Mouse (Mus musculus): Measurements from ENCODE around the gene Isca1.
"Not testable (repeated sequence)": the region's sequence is repeated elsewhere in the genome, so short reads cannot be mapped to it uniquely, and the experiment has no call there.

The Isca1 gene

DNA sequence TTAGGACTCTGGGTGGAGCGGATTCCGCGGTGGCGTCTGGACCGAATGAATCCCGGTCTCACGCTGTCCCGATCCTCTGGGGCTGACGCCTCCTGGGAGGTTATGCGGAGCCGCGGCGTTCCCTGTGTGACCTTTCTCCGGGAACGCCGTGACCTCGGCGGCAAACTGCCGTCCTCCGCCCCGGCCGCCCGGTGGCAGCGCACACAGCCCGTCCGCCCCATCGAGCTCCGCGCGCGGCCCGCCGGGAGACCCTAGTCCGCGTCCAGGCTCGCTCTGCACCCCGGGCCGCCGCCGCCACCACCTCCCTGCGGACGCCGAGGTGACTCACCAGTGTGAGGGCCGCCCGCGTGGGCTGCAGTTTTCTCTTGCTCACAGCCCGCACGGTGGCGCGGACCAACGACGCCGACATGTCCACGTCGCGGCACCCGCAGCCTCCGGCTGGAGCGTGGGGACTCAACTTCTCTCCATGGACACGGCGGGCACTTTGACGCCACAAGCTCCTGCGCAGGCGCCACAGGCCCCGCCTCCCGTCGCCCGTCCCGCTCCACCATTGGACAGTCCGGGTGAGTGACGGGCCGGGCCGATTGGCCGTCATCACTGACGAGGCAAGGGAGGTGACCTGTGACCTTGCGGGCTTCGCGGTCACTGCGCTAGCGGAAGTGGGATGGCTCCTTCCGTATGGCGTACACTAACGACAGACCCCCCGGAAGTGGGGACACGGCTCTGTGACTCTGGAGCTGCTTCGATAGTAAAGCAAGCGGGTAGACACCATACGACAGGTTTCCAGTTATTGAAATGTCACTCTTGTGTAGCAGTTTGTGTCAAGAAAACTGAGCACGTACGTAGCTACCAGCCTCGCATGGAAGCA, at the start of gene Isca1:
Gene Isca1, minus strand, starts transcription at position 515 of the 868 bp plus-strand sequence.
- DNase-seq (ENCODE audit: low read depth, low spot score) = peak; percentile 95

DNA sequence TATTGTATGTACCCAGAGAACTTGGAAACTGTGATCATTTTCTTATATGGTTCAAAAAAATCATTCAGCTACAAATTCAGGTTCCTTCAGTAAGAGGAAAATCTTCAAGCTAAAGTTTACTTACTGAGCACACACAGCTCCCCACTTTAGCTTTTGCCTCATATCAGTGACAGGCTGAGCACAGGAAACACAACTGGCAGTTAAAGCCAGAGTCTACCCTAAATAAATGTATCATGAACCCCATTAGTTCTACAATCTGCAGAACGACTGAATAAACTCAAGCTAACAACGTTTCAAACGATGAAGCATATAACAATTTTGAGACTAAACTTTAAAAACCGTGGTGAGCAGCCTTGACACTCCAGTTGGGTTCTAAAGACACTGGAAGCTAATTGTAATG, 47.7 kb upstream of the Isca1 start:
- no peak for DNase-seq (ENCODE audit: low read depth, low spot score)

DNA sequence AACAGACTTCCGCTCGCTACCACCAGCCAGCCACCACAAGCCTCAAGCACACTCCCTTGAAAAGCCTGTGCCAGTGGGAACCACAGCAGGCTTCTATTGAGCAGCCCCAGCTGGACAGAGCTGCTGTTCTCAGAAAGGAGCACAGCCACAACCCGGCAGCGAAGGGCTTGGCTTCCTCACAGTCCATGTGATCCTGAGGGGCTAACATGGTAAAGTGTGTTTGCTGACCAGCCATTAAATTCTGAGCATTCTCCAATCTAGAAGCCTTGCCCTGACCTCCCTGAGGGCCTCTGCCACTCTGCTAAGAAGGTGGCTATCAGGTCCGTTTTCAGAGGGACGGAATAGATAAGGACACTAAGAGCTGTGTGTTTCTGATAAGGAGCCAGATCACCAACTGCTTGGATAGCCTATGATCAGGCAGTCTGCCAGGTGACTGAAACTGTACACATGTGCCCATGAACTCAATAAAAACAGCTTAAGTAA, 44.5 kb upstream of the Isca1 start:
- DNase-seq (ENCODE audit: low read depth, low spot score) = peak; percentile 83

DNA sequence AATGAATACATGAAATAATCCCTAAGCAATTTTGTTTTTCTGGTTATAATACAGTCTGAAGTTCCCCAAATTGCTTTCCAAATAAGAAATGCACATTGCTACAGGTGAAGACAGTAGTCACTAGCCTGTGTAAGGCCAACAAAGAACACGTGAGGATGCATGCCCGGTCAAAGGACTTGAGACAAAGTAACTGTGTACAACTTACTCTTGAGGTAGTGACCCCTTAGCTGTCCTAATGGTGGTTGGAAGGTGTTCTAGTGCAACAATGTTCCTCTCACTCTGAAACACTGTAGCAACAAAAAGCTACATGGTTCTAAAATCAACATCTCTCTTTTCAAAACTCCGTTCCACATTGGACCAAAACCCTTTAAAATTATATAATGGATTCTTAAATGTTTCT, 42.0 kb upstream of the Isca1 start:
- DNase-seq (ENCODE audit: low read depth, low spot score) = no peak

DNA sequence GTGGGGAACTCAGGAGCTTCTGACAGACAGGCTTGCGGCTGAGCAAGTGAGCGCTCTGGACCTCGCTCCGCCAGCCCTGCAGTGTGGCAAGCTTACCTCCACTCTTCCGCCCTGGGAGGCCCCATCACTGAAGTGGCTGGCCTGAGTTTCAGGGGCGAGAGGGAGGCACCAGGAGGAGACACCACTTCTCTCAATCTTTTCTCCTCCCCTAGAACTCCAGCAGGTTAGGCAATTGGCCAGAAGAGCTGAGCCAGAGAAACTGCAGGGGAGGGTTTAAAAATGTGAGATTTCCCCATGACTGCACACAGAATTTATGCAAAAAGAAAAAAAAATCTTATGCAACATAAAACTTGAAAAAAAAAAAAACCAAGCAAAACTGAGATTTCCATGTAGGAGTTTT, 31.4 kb upstream of the Isca1 start:
- DNase-seq (ENCODE audit: low read depth, low spot score) = no peak

DNA sequence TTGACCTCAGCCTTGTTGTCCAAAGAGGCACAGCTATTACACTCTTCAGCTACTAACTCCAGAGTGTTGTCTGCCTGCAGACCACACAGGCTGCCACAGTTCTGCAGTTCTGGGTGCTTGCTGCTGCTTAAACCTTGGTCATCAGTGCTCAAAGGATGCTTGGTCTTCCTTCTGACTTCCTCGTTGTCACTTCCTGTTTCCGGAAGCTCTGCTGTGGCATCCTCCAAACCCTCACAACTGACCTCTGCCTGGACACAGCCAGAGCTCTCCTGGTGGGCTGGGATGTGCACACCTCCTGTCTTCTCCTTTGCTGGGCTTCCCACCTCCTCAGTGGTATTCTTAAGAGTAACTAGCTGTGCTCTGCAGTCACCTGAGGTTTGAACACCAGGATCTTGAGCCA, 30.5 kb upstream of the Isca1 start:
- DNase-seq (ENCODE audit: low read depth, low spot score) = no peak

DNA sequence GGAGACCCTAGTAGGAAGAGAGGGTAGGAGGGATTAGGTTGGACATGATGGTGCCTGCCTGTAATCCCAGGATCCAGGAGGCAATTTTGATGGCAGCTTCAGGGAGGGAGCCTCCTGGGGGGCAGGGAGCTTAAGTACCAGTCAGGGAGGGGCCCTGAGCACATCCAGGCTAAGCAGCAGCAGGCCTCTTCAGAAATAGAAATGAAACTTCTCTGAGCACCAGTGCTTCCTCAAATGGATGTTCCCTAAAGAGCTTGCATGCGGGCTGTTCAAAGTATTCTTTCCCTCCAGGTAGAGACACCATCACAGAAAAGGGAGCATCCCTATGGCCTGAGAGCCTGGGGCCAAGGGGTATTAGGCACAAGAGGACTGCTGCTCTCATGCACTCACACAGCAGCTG, 28.7 kb upstream of the Isca1 start:
- DNase-seq (ENCODE audit: low read depth, low spot score) = no peak

DNA sequence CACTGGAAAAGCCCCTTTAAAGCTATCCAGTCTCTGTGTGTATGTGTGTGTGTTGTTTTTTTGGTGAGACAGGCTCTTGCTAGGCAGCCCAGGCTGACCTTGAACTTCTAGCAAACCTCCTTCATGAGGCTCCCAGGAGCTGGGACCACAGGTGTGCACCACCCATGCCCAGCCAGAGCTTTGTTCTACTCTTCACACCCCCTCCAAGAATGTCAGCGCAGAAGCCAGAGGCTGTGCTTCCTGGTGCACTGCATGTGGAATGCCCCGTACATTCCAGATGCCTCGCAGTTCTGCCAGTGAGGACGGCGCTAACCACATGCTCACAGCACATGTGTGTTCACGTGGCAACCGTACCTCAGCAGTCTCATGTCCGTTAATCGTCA, 26.8 kb upstream of the Isca1 start:
- DNase-seq (ENCODE audit: low read depth, low spot score) = no peak

DNA sequence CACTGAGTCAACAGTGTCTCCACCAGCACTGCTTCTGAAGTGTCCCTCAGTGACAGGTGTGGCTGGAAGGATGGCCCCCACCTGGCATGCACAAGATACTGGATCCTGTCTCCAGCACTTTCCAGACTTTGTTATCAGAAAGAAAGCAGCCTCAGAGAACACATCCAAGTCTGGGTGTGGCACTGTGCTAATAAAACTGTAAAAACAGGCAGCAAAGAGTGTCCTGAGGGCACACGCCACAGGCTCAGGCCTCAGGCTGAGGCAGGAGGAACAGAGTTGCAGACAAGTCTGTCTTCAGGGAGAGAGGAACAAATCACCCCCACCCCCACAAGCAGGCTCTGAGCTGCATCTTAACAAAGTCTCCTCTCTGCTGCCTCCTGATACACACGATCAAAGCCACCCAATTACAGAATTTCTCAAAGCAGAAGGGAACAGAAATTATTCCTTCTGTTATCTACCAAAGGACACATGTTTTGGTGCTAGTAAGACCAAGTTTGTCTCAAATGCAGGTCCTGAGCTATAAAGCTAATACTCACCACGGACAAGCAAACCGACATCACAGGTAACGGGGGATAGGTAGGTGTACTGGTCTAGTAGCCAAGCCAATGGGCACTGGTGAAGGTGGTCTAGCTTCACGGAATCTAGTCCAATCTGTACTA, 26.3 kb upstream of the Isca1 start:
- peak; percentile 79 for DNase-seq (ENCODE audit: low read depth, low spot score)

DNA sequence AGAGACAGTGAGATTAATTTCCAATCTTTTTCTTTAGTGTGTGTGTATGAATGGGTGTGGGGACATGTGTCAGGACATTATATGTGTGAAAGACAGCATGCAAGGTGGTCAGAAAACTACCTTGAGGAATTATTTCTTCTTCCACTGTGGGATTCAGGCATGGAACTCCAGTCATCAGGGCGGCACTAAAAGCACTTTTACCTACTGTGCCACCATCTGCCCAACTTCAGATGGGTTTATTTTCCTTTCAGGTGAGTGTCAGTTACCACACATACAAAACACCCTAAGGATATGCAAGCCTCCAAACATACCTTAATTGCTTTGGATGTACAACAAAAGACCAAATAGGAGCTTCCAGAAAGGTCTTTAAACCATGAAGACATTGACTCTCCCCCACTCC, 25.2 kb upstream of the Isca1 start:
- DNase-seq (ENCODE audit: low read depth, low spot score) = no peak

DNA sequence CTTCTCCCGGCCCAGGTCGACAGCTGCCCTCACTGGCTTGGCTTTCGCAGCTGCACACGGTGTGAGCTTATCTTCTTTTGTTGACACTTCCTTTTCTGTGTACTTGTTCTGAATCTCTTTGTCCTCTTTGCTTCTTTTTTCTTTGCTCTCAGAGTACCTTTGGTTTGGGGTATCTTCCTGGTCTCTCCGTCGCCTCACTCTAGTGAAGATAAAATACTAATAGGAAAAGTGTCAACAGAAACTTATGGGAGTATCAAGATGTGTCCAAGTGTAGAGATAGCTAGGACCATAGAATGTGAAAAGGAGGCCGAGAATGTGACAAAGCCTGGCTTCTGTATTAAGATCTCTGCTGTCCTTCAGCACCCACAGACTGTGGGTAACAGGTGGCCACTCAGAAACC, 12.5 kb upstream of the Isca1 start, which contains the start of gene Gm49354:
Gene Gm49354, minus strand, starts transcription at position 101 of the 400 bp plus-strand sequence.
- DNase-seq (ENCODE audit: low read depth, low spot score) = no peak

DNA sequence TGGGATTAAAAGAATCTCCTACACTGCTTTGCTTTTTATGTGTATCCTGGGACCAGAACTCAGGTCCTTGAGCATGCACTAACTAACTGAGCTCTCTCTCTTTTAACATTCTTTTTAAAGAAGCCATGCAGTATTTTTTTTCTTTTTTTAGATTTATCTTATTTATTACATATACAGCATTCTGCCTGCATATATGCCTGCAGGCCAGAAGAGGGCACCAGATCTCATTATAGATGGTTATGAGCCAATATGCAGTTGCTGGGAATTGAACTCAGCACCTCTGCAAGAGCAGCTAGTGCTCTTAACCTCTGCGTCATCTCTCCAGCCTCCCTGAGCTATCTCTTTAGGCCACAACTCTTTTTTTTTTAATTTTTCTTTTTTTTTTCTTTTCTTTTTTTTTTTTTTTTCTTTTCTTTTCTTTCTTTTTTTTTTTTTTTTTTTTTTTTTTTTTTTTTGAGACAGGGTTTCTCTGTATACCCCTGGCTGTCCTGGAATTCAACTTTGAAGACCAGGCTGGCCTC, 10.2 kb upstream of the Isca1 start:
- DNase-seq (ENCODE audit: low read depth, low spot score) = not testable (repeated sequence)

DNA sequence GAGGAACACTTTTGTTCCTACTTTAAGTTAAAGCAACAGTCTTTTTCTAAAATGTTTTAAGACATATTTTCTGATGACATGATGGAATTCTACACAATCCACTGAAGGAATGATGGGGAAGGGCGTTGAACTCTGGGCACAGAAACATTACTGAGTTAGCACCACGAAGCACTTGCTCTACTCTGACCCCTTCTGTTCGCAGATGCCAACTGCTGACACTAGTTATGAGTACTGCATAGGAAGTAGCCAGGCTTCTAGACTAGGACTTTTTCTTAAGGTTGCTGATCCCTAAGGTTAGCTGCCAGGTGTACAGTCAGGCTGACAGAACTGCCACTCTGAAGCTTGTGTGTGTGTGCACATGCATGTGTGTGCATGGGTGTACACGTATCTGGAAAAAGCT, 9.6 kb upstream of the Isca1 start:
- no peak for DNase-seq (ENCODE audit: low read depth, low spot score)

DNA sequence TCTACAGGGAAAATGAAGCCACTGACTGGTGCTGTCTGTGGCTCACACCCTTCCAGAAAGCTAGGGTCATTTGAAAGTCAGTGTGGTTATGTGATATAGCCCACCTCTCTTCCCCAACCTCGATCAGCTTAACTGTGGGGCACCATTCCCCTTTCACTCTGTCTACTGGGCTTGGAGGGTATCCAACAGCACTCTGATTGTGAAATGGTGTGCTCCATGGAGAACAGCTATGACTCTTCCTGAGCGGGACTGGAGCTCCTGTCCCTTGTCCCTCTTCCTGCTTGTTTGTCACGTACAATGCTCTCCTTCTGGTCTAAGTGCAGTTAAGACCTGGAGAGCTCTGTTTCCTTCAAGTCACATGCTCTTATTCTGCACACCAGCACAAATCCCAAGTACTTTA, 5.6 kb upstream of the Isca1 start:
- no peak for DNase-seq (ENCODE audit: low read depth, low spot score)

DNA sequence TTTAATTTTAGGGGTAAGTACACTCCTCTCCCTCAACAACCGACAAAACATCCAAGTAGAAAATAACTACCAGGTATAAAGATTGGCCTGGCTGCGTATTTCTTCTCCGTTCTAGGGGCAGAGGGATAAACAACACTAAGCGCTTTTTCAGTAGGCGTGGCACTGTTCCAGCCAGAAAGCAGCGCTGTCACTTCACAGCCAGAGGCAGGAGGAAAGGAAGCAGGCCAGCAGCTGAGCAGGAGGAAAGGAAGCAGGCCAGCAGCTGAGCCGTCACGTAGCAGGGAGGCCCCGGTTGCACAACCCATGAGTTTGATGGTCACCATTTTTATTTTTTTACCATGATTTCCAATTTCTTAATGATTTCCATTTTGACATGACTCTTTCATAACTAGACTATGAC, 1.6 kb upstream of the Isca1 start:
- DNase-seq (ENCODE audit: low read depth, low spot score) = peak; percentile 78

DNA sequence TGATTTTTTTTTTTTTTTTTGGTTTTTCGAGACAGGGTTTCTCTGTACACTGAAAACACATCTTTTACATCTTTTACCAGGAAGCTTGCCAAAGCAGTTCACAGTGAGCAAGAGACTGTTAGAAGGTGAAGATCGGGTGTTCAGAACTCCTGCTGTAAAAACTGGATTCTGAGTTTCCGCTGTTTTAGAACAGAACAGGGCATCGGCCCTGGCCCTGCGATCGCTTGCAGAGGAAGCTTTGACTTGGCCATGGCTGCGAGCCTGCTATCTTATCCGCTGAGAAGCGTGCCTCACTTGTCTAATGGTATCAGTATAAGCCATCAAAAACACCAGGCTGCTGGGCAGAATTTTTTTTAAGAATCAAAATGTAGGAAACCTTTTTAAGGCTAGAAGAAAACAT, 1.2 kb upstream of the Isca1 start:
- no peak for DNase-seq (ENCODE audit: low read depth, low spot score)

DNA sequence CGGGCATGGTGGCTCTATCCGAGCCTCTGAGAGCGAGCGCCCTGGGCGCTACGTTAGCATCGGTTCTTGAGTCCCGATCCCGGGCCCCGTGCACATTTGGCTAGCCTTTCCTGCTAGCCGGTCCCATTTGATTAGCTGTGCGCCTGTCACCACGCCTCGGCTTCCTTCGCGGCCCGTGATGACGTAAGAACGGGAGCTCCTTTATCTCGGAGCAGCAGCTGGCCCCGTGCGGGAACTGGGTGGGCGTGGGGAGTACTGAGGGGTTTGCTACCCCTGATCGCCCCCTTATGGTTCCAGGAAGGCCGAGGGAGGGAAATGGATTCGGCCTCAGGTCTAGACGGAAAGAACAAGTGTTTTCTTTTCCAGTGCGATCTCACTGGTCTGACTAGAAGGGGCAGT, 553 bp upstream of the Isca1 start:
- DNase-seq (ENCODE audit: low read depth, low spot score) = peak; percentile 93

DNA sequence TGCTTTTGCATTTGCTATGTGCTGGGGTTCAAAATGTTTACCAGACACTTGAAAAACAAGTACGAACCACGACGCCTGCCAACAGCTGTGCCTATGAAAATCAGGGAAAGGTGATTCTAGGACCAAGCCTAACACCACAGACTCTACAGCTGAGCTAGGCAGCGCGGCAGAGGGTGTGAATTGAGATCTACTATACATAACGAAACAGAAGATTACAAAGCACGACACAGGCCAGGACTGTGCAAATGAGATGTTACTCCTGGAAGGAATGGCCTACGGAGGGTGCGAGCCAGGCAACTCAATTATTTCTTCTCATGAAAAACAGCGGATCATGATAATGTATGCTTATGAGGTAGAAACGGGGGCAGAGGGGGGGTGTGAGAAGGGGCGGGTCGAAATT, 1.1 kb downstream of the Isca1 start:
- DNase-seq (ENCODE audit: low read depth, low spot score) = peak; percentile 46

DNA sequence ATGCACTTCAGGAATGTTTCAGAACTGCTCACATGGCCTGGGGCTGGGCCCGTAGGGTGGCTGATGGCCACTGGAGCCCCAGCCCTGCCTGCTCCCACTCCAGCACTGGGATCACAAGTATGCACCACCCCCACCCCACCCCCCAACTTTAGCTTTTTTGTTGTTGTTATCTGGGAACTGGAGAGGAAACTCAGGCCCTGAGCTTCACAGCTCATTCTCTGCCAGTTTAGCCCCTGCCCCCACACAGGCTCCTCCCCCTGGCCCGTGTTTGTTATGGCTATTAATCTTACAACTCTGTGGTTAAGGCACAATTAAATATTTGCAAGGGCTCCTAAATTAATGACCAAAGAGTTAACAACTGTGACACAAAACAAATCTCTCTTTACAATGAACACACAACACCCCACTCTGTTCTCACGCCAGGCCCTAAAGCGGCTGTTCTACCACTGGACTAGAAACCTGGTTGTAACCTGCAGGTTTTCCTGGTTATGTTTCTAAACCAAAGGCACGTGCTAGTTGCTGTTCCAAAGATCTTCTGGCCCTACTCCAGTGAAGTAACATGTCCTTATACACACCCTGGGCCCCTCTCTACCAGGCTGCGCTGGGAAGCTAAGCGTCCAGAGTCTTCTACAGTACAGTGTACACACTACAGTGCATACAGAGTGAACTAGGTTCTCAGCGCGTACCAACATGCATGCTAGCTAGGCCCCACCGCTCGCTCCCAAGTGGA, 2.7 kb downstream of the Isca1 start:
- no peak for DNase-seq (ENCODE audit: low read depth, low spot score)

DNA sequence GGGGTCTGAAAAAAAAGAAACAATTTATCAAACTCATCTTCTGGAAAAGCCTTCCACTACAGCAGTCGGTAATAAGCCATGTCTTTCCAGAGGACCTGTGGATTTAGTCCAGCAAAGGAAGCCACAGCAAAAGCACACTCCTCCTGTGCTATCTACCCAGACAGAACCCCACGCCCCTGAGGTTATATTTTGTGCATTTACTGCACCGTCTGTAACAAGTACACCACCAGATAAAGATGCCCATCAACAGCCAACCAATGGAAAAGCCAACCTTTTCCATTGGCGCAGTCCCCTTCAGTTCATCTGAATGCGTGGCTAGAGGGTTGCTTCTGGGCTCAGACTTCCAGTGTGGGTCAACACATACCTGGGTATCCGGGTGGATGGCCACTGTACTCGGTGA, 6.8 kb downstream of the Isca1 start:
- peak; percentile 34 for DNase-seq (ENCODE audit: low read depth, low spot score)

DNA sequence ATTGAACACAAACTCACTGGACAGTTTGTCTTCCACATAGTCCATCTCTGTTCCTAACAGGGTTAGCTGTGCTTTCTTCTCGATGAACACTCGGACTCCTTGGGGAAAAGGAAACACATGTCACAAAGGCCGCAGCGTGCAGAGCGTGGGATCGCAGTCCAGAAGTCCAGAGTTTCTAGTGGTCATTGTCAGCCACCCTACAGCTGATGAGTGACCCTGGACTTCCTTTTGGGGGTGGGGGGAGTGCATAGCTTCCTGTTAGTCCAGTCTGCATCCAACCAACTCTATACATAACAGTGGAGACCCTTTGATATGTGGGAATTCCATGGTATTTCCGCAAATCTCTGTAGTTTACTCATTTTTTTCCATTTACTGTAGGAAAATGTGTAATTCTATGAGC, 12.7 kb downstream of the Isca1 start:
- no peak for DNase-seq (ENCODE audit: low read depth, low spot score)

DNA sequence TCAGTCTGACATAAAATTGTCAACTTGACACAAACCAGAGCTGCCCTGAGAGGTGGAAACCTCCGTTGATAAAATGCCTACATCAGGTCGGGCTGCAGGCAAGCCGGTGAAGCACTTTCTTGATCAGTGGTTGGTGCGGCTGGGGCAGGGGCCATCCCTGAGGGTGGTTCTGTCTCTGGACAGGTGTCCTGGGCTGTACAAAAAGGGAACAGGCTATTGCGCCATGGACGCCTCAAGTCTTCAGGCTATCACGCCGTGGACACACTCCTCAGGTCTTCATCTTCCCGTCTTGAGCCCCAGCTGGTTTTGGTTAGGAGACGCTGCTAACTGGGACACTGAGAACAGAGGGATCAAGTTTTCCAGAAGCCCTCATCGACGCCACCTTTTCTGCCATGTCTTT, 19.3 kb downstream of the Isca1 start:
- no peak for DNase-seq (ENCODE audit: low read depth, low spot score)
